Mouse (Mus musculus) small intestine, adult 2 months (tissue): ENCODE measurements around the gene Rdh13. TPM values are rescaled to one million over a fixed set of nuclear protein-coding genes. Genes with fewer than 3 reads are reported as not detected.
A peak's percentile ranks its signal among the peaks of the same experiment; 100 is the strongest.

Source experiments
- H3K27ac ChIP-seq: fragments of 200-500 bp; 2 replicates; pipeline ENCODE4 v1.5.1; 2012; ENCODE audit warnings: low read depth, low read length, control low read depth, inconsistent platforms; ENCODE audit not compliant: insufficient read depth
- H3K27me3 ChIP-seq: fragments of 200-500 bp; 2 replicates; pipeline ENCODE4 v1.6.1; 2012; ENCODE audit warnings: mild to moderate bottlenecking, moderate library complexity, low read length, inconsistent platforms; ENCODE audit not compliant: control insufficient read depth, insufficient read depth
- H3K36me3 ChIP-seq: fragments of 200-500 bp; 2 replicates; pipeline ENCODE4 v1.6.1; 2012; ENCODE audit warnings: mild to moderate bottlenecking, low read length, control low read depth, inconsistent platforms; ENCODE audit not compliant: control insufficient read depth, insufficient read depth
- H3K4me1 ChIP-seq: fragments of 200-500 bp; 2 replicates; pipeline ENCODE4 v1.6.1; 2012; ENCODE audit warnings: low read length, inconsistent platforms, mixed read lengths; ENCODE audit not compliant: control insufficient read depth, insufficient read depth, insufficient read length
- H3K4me3 ChIP-seq: fragments of 200-500 bp; 2 replicates; pipeline ENCODE4 v1.5.1; 2012; ENCODE audit warnings: low read depth, mild to moderate bottlenecking, control low read depth, inconsistent platforms, low read length, moderate library complexity
- CTCF ChIP-seq: fragments of 200-500 bp; IDR thresholded peaks from 2 replicates; pipeline ENCODE4 v1.5.1; 2012; ENCODE audit warnings: low read depth, mild to moderate bottlenecking, control low read depth, inconsistent platforms, low read length, moderate library complexity, mixed read lengths; ENCODE audit not compliant: insufficient replicate concordance, insufficient read length; ENCODE audit errors: extremely low read depth
- POLR2A ChIP-seq: fragments of 200-500 bp; IDR thresholded peaks from 2 replicates; pipeline ENCODE4 v1.6.1; 2012; ENCODE audit warnings: low read depth, mild to moderate bottlenecking, control low read depth, inconsistent platforms, low read length, moderate library complexity
- WGBS: fragments of 180-500 bp; shearing (Covaris S2); methylation state at CpG from one replicate; pipeline ENCODE4 v1.1.7; 2018; 5-methylcytosine and 5-hydroxymethylcytosine counted together
- polyA plus RNA-seq: library from polyadenylated mRNA; depleted of rRNA; stranded (reverse); fragments of >200 nt; gene quantifications from 2 replicates; pipeline ENCODE4 v1.2.3, GENCODE M21; 2012; rRNA removed

Gene Rdh13
- 9.9 and 12.3 TPM in 2 replicates for polyA plus RNA-seq

DNA sequence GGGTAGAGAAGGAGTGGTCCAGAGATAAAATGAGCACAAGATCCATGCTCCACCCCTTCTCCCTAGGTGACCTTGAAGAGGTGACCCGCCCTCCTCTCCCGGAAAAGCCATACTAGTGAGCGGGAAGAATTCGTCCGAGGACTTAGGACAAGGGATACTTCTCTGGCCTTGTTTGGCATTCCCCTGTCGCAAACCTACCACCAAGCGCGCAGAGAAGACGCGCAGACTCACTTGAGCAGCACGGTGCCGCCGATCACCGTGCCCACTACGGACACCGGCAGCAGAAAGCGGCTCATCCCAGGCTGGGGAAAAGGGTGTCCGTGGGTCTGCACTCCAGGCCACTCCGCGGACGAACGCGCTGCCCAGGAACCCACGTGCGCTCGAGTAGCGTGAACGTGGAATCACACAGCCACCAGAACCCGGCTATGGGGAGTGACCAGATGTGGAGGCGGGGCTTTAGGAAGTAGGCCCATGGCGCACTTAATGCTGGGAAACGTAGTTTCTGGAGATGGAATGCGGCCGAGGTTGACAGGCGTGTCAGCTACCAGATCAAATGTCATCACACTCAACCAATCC lies at the start of gene Rdh13:
Gene Rdh13, minus strand, starts transcription at position 434 of the 576 bp plus-strand sequence.
- H3K27me3 ChIP-seq = no peaks in the 10 kb centered on the region
- peaks cover 3% of the 10 kb centered on the region; the same call in 1 of the 2 replicates for H3K4me1 ChIP-seq
- TF ChIP-seq POLR2A (peak; percentile 46; the same call in 1 of the 2 replicates), CTCF (no peak)
- peak within 1 kb of the TSS; percentile 83 for H3K27ac ChIP-seq
- H3K4me3 ChIP-seq = peak within 1 kb of the TSS; percentile 79
- peaks cover 28% of the 10 kb centered on the region for H3K36me3 ChIP-seq
- WGBS = 1% methylated on average over 35 of the region's 35 CpGs

DNA sequence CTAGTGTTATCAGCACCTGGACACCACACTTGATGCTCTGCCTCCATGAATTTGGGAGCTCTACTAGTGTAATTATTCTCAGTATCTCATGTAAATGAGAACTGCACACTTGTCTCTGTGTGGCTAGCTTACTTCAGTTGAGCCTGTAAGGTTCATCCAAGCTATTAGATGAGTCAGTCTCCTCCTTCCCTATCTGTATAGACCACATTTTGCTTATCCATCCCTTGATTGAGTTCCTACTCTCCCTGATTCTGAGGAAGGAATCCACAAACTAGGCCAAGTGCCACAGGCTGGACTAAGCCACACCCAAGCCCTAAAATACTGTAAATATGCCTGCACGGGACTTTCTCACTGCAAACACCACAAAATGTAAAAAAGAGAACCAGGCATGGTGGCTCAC lies 48.5 kb upstream of the Rdh13 start:
- Histone ChIP-seq H3K27ac (no peak overlapping the region), H3K36me3 (peaks cover 25% of the 10 kb centered on the region), H3K27me3 (no peaks in the 10 kb centered on the region), H3K4me3 (no peak overlapping the region), H3K4me1 (peaks cover 4% of the 10 kb centered on the region; the same call in 1 of the 2 replicates)
- no peak for TF ChIP-seq POLR2A
- no peak for TF ChIP-seq CTCF
- 17% methylated on average over 1 of the region's 1 CpGs for WGBS

DNA sequence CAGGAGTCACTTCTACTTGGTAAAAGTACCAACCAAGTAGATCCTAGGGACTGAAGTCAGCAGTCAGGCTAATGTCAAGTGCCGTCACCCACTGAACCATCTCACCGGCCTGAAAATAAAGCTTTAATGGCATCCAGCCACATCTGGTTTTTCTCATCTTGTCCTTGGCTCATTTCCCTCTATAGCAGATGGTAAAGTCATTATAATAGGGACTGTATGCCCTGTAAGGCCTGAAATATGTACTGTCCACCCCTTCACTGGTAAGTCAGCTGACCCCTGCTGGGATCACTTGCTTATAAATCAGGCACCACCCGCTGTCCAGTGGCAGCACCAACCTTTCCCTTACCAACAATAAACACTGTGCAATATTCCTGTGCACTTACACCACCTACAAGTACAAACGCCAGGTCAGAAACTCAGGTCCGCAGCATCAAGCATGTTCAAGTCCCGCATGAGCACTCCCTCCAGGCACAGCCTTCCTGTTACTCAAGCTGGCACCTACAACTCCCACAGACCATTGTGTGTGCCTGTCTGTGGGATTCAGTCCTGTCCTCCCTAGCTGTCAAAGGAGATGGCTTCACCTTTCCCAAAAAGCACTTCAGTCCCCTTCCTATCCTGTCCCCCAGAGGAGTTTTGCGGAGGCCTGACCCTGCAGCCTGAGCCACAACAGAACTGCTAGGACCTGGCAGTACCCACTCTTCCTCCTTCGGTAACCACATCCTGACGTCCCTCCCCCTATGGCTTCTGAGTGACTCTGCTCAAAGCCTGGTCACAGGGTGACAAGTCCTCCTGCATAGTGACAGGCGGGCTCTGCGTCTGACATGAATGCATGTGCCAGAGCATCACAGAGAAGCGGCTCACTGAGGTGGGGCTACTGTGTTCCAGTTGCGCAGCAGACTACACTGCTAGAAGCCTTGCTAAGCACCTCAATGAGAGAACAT lies 47.1 kb upstream of the Rdh13 start:
- no peak overlapping the region for H3K4me3 ChIP-seq
- peaks cover 31% of the 10 kb centered on the region for H3K36me3 ChIP-seq
- no peaks in the 10 kb centered on the region for H3K27me3 ChIP-seq
- peaks cover 4% of the 10 kb centered on the region; the same call in 1 of the 2 replicates for H3K4me1 ChIP-seq
- TF ChIP-seq POLR2A (no peak), CTCF (no peak)
- 81% methylated on average over 13 of the region's 13 CpGs for WGBS
- 0 out of 2 replicates have a peak overlapping the region, but pooled peaks have one; percentile 19 for H3K27ac ChIP-seq

DNA sequence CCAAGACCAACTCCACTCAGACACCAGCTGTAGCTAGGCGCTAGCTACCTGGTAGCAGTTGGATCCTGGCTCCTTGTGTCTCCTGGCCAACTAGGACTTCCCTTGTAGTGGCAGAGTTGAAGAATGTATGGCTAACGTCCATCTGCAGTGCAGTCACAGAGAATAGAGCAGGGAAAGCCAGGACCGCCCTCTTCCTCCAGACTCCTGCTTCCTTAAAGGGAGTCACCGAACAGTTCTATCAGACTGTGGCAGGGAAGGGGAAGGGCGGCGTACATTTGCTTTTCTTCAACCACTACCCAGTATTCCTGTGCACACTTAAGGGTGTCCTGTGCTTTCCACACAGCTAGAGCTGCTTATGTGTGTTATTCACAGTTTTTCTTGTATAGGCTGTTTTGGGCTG lies 45.9 kb upstream of the Rdh13 start:
- WGBS = 74% methylated on average over 6 of the region's 6 CpGs
- Histone ChIP-seq H3K4me1 (no peaks in the 10 kb centered on the region), H3K4me3 (no peak overlapping the region), H3K27me3 (no peaks in the 10 kb centered on the region), H3K36me3 (peaks cover 32% of the 10 kb centered on the region), H3K27ac (no peak overlapping the region; the same call in 1 of the 2 replicates)
- TF ChIP-seq POLR2A = no peak
- TF ChIP-seq CTCF = no peak

DNA sequence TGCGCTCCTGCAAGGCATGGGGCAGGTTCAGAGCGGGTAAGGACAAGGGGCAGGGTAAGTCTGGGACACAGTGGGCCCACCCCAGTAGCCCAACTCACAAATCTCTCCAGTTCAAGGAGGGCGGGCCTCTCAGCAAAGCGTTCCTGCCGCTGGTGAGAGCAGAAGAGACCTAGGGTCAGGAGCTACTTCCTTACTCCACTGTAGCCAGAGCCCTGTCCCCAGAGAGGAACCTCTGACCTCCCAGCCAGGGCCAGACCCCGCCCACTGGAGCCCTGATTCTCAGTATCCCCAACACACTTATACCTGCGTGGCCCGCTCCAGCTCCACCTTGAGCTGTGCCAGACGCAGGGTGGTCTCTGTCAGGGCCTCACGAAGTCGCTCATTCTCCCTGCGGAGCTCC lies 36.8 kb upstream of the Rdh13 start:
- Histone ChIP-seq H3K4me1 (peaks cover 2% of the 10 kb centered on the region; the same call in 1 of the 2 replicates), H3K27ac (no peak overlapping the region), H3K4me3 (no peak overlapping the region), H3K36me3 (peaks cover 53% of the 10 kb centered on the region), H3K27me3 (peaks cover 8% of the 10 kb centered on the region; the same call in 1 of the 2 replicates)
- no peak for TF ChIP-seq POLR2A
- TF ChIP-seq CTCF = no peak
- WGBS = 85% methylated on average over 12 of the region's 12 CpGs

DNA sequence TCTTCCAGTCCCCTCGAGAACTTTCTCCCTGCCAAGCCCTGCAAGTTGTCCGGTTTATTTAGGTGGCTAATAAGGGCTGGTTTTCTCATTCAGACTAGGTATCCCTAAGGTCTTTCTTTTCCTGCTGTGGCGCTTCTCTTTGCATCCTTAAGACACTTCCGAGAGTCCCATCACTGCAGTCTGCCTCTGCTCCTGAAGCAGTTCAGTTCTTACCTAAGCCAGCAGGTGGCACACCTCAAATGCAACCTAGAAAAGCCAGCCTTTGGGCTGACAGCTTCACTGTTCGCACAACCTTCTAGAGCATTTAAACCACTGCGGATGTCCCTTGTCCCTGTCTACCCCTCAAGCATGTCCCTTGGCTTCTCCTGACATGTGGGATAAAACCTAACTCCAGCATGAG lies 34.2 kb upstream of the Rdh13 start:
- no peak overlapping the region for H3K27ac ChIP-seq
- H3K4me3 ChIP-seq = no peak overlapping the region
- peaks cover 31% of the 10 kb centered on the region for H3K36me3 ChIP-seq
- peaks cover 2% of the 10 kb centered on the region; the same call in 1 of the 2 replicates for H3K4me1 ChIP-seq
- H3K27me3 ChIP-seq = peaks cover 8% of the 10 kb centered on the region; the same call in 1 of the 2 replicates
- 32% methylated on average over 6 of the region's 6 CpGs for WGBS
- TF ChIP-seq CTCF (peak; percentile 74; the same call in 1 of the 2 replicates), POLR2A (no peak)

DNA sequence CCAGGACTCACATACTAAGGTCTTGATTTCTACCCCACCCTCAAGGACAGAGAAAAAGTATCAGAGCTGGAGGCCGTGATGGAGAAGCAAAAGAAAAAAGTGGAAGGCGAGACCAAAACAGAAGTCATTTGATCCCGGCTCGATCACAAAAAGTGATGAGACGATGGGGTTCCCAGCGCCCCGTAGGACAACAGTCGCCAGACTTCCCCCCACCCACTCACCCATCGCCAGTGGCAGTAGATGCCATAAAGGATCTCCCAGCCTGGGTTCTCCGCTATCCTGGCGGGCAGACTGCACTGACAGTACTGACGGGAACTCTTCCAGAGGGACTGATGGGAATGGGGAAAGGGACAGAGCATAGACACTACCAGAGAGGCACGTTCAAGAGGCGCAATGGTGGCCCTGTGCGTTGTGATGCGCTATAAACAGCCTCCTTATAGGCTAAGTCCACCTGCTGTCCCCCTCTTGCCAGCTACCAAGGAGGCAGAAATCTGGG lies 33.4 kb upstream of the Rdh13 start:
- Histone ChIP-seq H3K4me1 (peaks cover 2% of the 10 kb centered on the region; the same call in 1 of the 2 replicates), H3K27me3 (peaks cover 11% of the 10 kb centered on the region; the same call in 1 of the 2 replicates), H3K4me3 (peak overlapping the region; percentile 60), H3K36me3 (peaks cover 23% of the 10 kb centered on the region), H3K27ac (peak overlapping the region; percentile 54)
- WGBS = 10% methylated on average over 16 of the region's 16 CpGs
- TF ChIP-seq POLR2A (no peak), CTCF (no peak)
